Mouse (Mus musculus): ENCODE results near the gene Ccdc15.
"Not testable (repeated sequence)": the region's sequence is repeated elsewhere in the genome, so short reads cannot be mapped to it uniquely, and the experiment has no call there.

The Ccdc15 gene

DNA sequence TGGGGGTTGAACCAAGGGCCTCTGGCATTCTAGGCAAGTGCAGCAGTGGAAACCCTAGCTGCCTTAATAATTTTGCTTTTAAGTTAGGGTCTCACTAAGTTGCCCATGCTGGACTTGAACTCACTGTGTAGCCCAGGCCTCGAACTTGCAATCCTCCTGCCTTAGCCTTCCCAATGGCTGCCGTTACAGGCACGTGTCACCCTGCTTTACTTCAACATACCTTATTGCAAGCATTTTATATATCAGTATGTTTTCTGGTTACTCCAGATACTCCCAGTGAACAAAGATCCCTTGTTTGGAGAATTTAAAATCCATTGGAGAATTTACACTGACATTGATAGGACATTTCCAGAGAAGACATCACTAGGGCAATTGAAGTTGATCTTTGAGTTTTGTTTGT is 818 bp upstream of the Ccdc15 start:
- DNase-seq: no peak

GRCm38 (mm10) chr9:37347184-37347987 is 846 bp downstream of the Ccdc15 start:
- no peak for DNase-seq

- no peak for DNase-seq
These were observed 2.8 kb downstream of the Ccdc15 start for GRCm38 (mm10) chr9:37345406-37345805.

DNA sequence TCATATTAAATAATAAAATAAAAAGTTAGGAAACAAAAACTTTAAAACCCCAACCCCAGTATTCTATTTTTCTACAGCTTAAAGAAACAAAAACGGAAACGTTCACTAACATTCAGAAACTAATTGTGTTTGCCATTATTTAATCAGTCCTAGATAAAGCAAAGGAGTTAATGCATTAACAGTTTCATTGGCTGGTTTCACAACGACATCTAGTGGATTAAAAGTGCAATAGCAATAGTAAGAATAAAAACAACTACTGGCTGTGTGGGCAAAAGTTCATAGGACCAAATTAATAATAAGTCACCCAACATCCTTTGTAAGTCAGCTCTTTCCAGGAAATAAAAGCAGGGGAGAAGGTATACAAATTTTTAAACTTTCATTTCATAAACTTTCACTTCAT is 18.8 kb downstream of the Ccdc15 start:
- DNase-seq: no peak

GRCm38 (mm10) chr9:37301720-37302119 is 46.5 kb downstream of the Ccdc15 start:
- no peak for DNase-seq

DNA sequence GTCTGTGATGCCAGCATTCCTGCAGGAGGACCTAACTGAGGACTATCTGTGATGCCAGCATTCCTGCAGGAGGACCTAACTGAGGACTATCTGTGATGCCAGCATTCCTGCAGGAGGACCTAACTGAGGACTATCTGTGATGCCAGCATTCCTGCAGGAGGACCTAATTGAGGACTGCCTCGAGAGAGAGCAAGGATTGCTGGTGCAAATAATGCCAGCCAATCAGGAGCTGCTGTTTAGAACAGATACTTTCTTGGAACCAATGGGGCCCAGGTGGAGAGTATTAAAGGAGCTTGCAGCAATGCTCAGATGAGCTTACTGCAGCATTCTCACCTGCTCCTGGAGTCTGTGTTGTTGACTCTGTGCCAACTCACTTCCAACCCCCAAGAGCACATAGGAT is 47.7 kb downstream of the Ccdc15 start:
- not testable (repeated sequence) for DNase-seq

DNA sequence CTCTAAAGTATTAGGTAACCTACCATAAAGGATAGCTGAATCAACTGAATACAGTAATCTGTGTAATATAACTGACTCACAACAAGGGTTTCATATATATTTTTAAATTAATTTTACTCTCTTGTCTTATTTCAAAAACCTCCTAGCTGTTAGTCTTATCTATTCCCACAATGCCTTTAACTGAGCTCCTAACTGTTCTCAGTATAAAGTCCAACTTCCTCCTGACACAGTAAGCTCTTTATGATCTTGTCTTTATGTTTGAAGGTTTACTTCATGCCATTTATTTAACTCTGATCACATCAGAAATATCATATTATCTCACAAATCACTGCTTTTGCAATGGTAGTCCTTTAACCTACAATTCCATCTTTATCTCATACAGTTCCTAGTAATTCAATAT is 52.6 kb downstream of the Ccdc15 start:
- DNase-seq: no peak

DNA sequence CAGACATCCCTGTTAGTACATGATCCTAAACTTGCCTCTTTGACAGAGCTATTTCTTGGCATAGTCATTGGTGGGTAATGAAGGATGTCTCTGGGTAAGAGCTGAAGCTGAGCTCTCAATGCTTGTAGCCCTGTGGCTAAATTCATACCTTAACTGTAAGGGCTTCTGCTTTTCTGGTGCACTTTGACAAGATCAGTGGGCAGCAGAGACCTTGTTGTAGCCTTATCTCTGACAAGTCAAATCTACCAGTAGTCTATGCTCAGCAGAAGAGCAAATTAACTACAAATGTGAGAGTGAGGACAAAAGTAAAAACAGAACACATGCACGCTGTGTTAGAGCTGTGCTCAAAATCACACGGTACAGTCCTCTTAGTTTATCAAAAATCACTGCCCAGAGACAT is 81.6 kb downstream of the Ccdc15 start:
- no peak for DNase-seq

- peak; percentile 30 for DNase-seq
These were observed 92.4 kb downstream of the Ccdc15 start for GRCm38 (mm10) chr9:37255889-37256225.

GRCm38 (mm10) chr9:37255149-37255888 is 92.9 kb downstream of the Ccdc15 start, which contains the start of gene Slc37a2:
Slc37a2 (minus strand) TSS chr9:37255738.
- DNase-seq: peak; percentile 58

- no peak for DNase-seq
These were observed 93.6 kb downstream of the Ccdc15 start for GRCm38 (mm10) chr9:37254531-37255110.

DNA sequence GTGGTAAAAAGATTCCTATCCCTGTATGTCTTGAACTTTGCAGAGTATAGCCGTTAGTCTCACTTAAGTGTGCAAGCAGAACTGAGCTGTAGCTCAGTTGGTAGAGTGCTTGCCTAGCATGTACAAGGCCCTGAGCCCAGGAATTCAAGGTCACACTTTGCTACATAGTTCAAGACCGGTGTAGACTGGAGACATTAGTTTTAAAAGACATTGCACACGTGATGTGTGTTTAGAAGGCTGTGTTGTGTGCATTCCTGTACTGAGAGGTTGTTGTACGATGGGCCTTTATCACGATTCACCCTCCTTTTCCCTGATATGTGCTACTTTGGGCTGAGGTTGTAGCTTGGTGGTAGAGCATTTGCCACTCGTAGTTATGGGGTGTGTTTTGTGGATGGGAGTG is 97.6 kb downstream of the Ccdc15 start:
- DNase-seq: no peak

DNA sequence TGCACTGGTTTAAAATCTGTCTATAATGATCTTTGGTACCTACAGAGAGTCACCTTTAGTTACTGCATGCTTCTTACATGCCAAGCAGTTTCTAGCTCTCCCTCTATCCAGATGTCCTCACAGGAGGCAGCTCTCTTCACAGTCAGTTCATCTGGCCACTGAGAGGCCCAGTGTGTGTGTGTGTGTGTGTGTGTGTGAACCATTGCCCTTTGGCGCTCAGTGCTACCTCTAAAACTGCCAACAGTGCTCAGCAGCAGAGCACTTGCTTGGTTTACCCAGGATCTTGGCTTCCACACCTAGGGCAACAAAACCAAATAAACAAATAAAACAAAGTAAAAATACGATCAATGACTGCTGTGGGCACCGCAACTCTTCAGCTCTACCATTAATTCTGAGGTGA is 98.3 kb downstream of the Ccdc15 start:
- DNase-seq: no peak

GRCm38 (mm10) chr9:37248381-37248906 is 99.8 kb downstream of the Ccdc15 start:
- no peak for DNase-seq

DNA sequence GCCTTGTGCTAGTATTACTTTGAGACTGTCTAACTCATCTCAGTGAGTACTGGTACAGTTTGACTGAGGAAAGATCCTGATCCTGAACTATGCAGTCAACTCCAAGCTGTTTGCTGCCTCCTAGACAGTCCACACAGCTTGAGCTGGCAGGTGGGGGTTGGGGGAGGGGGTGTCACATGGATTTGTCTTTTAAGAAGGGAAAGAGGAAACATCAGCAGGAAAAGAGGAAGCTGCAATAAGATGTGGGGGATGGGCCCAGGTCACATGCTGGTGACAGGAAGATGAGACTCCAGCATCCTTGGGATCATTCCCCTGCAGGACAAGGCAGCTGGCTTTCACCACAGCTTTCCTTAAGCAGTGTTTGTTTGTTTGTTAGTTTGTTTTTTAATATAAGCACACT is 100.8 kb downstream of the Ccdc15 start:
- no peak for DNase-seq

DNA sequence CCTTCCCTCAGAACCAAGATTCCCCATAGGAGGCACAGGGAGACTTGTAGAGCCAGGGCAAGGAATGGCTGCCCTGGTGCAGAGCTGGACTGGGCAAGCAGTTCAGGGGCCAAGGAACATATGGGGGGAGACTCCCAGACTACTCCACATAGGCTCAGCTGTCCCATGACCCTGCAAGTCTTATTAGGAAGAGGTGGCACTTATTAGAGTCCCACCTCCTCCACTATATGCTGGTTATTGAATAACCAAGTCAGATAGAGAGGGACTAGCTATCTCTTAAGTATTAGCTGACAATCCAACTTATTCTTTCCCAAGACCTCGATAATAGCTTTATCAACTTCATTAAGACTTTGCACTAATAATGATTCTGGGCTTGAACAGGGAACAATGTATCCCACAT is 102.4 kb downstream of the Ccdc15 start:
- DNase-seq: no peak

DNA sequence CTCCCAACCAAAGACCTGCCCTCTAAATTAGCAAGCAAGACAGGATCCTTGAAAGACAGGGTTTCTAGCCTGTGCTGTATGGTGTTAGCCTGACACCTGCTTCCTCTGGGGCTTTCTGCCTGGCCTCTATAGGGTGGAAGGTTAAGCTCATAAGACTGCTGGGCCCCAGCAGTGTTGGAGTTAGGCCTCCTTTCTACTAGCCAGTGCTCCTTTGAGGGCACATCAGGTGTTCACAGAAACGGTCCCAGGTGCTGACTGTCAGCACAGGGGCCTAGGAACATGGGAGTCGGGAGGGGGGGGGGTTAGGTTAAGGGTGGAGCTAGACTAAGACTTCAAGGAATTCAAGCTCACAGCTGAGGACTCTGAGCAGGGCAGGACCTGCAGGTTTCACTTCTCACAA is 102.8 kb downstream of the Ccdc15 start:
- DNase-seq: no peak

DNA sequence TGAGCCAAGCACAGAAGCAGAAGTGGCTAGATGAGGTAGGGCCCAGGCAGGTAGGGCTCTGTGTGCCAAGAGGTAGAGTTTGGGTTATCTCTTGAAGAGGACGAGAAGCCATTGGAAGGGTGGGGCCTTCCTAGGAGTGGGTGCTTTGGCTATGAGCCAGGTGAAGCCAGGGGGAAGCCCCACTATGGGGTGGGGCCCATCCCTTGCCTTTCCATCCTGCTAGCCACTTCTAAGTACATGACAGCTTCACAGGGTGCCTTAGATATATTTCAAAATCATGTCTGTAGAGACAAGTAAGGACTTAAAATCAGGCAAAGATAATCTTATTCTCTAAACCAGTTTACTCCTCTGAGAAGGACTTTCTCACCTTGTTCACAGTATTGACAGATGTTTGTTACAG is 103.6 kb downstream of the Ccdc15 start:
- DNase-seq: no peak

DNA sequence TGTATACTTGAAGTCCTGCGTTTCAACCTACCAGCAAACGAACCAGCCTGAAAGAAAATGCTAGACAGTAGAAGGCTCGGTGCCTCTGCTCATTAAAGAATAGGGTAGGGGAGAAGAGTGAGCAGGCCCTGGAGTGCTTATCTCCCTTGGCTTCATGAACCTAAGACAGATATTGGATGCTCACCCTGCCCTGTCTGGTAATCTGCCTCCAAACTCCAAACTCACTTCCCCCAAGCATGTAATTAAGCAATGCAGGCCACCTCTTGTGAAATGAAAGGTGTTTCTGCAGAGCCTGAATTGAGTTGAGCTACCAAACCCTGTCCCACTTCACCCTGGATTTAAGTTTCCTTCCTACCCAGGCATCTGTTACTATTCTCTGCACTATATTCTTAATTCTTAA is 105.5 kb downstream of the Ccdc15 start:
- DNase-seq: no peak

DNA sequence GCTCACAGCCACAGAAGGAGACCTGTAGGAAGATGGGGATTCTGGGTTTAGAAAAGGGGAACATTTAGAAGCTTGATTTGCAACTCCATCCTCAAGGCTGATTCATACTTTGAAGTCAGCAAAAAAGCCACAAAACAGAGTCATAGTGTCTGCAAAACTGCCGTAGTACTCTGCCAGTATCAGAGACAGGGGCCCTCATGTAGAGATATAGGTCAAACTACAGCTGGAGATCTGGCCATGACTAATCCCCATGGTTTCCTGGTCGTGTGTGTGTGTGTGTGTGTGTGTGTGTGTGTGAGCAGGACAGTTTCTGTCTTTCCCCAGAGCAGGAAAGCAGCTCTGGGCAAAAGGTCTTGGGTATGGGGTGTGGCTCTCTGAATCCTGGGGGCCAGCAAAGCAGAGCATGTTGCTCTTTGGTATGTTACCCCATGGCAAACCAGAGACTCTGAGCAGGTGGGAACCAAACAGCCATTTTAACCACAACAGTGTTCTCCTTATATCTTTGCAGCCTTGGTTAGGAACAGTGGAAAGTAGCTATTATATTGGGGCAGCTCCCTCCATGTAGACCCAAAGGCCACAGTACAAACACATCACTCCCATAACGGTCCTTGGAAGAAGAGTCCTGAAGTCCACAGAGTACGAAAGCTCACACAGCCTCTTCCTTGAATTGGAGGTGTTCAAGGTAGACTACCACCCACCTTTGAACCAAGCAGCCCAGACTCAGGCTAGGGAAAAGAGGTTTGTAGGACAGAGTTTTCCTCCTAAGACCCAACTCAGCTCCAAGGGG is 112.1 kb downstream of the Ccdc15 start:
- no peak for DNase-seq

DNA sequence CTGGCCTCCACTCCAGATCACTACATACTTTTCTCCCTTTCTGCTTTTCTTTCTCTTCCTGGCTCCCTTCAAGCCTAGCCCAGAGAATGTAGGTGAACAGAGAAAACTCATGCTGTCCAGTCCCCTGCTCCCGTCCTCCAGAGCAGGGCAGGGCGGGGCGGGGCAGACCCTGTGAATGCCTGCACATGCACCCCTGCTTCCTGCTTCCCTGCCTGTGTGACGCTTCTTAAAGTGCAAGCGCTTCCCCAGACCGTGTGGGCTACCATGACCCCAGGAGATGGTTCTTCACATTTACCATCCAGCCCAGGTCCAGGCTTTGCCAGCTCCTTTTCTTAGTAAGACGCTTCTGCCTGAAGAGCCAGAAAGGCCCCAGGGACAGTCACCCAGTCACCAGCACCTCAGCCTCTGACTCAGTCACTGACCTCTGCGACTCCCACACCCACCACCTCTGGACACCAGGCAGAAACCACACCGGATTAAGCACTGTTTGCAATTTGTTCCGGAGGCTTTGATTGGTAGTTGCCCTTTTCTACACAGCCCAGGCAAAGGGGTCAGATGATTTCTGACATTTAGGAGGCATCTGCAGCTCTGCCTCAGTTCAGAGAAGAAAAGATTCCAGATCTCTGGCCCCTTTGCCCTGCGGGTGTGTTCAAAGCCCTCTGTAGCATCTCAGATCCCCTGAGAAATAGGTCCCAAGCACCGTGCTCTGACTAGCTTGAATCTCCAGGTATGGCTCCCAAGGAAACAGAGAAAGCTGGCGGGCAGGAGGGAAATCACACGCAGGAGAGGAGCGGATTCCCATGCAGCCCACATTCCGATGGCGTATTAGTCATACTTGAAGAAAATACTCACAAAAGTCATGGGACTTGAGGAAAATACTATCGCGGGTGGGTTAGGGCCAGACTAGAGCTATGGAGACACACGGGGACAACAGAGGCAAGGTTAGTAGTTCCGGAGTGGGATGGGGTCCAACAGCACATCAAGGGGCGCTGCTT is 115.7 kb downstream of the Ccdc15 start:
- DNase-seq: no peak

All from kidney, adult 11 months (tissue).